Mouse (Mus musculus): ENCODE results near the gene Sco1. TPM values are rescaled to one million over a fixed set of nuclear protein-coding genes. Genes with fewer than 3 reads are reported as not detected.

The Sco1 gene
- total RNA-seq, 2 experiments from 2014 or later: 9.4 to 10.6 TPM

GRCm38 (mm10) chr11:67099241-67099640 lies 46.8 kb downstream of the Sco1 start:
- TF ChIP-seq CTCF (conservative IDR thresholded peaks at IDR 0.05): no peak
- no peak for DNase-seq (ENCODE audit: low spot score in 2 of 2)
- H3K4me3 ChIP-seq: no peak overlapping the region
- no peak overlapping the region for H3K27ac ChIP-seq

GRCm38 (mm10) chr11:67100169-67100568 lies 47.7 kb downstream of the Sco1 start:
- TF ChIP-seq CTCF (conservative IDR thresholded peaks at IDR 0.05): peak; percentile 87
- no peak overlapping the region for H3K27ac ChIP-seq
- no peak overlapping the region for H3K4me3 ChIP-seq
- peak; percentile 37 to 44 for DNase-seq (ENCODE audit: low spot score in 2 of 2)

- Histone ChIP-seq H3K27ac (no peak overlapping the region), H3K4me3 (no peak overlapping the region)
- peak; percentile 34 to 62 for DNase-seq (ENCODE audit: low spot score in 2 of 2)
- peak; percentile 81 for TF ChIP-seq CTCF (conservative IDR thresholded peaks at IDR 0.05)
Measured at GRCm38 (mm10) chr11:67101713-67102112, 49.2 kb downstream of the Sco1 start.

GRCm38 (mm10) chr11:67103256-67103655 lies 50.8 kb downstream of the Sco1 start:
- no peak for DNase-seq (ENCODE audit: low spot score in 2 of 2)
- no peak for TF ChIP-seq CTCF (conservative IDR thresholded peaks at IDR 0.05)
- no peak overlapping the region for H3K27ac ChIP-seq
- H3K4me3 ChIP-seq: no peak overlapping the region

- DNase-seq (ENCODE audit: low spot score in 2 of 2): no peak
- H3K4me3 ChIP-seq: no peak overlapping the region
- TF ChIP-seq CTCF (conservative IDR thresholded peaks at IDR 0.05): no peak
- no peak overlapping the region for H3K27ac ChIP-seq
Measured at GRCm38 (mm10) chr11:67104242-67104641, 51.8 kb downstream of the Sco1 start.

GRCm38 (mm10) chr11:67104714-67105113 lies 52.2 kb downstream of the Sco1 start:
- Histone ChIP-seq H3K4me3 (no peak overlapping the region), H3K27ac (no peak overlapping the region)
- DNase-seq (ENCODE audit: low spot score in 2 of 2): no peak
- no peak for TF ChIP-seq CTCF (conservative IDR thresholded peaks at IDR 0.05)

- H3K27ac ChIP-seq: no peak overlapping the region
- TF ChIP-seq CTCF (conservative IDR thresholded peaks at IDR 0.05): no peak
- no peak for DNase-seq (ENCODE audit: low spot score in 2 of 2)
- no peak overlapping the region for H3K4me3 ChIP-seq
Measured at GRCm38 (mm10) chr11:67105689-67106088, 53.2 kb downstream of the Sco1 start.

GRCm38 (mm10) chr11:67106973-67107372 lies 54.5 kb downstream of the Sco1 start:
- no peak for DNase-seq (ENCODE audit: low spot score in 2 of 2)
- TF ChIP-seq CTCF (conservative IDR thresholded peaks at IDR 0.05): no peak

GRCm38 (mm10) chr11:67110168-67110948 lies 57.9 kb downstream of the Sco1 start:
- peak; percentile 66 to 85 for DNase-seq (ENCODE audit: low spot score in 2 of 2)
- TF ChIP-seq CTCF (conservative IDR thresholded peaks at IDR 0.05): peak; percentile 97
- Histone ChIP-seq H3K27ac (no peak overlapping the region), H3K4me3 (no peak overlapping the region)

More at GRCm38 (mm10) chr11:67106973-67107372, 54.5 kb downstream of the Sco1 start:
- H3K4me3 ChIP-seq: no peak overlapping the region
- no peak overlapping the region for H3K27ac ChIP-seq

- DNase-seq (ENCODE audit: low spot score in 2 of 2): peak; percentile 32 to 81
- Histone ChIP-seq H3K27ac (no peak overlapping the region), H3K4me3 (no peak overlapping the region)
- TF ChIP-seq CTCF (conservative IDR thresholded peaks at IDR 0.05): peak; percentile 83
Measured at GRCm38 (mm10) chr11:67112019-67112850, 59.8 kb downstream of the Sco1 start.

GRCm38 (mm10) chr11:67112851-67113202 lies 60.4 kb downstream of the Sco1 start:
- H3K27ac ChIP-seq: no peak overlapping the region
- H3K4me3 ChIP-seq: no peak overlapping the region
- DNase-seq (ENCODE audit: low spot score in 2 of 2): peak; percentile 72 to 86
- TF ChIP-seq CTCF (conservative IDR thresholded peaks at IDR 0.05): peak; percentile 85

- Histone ChIP-seq H3K27ac (no peak overlapping the region), H3K4me3 (no peak overlapping the region)
- no peak for DNase-seq (ENCODE audit: low spot score in 2 of 2)
- no peak for TF ChIP-seq CTCF (conservative IDR thresholded peaks at IDR 0.05)
Measured at GRCm38 (mm10) chr11:67113381-67113780, 60.9 kb downstream of the Sco1 start.

- no peak for DNase-seq (ENCODE audit: low spot score in 2 of 2)
- Histone ChIP-seq H3K27ac (no peak overlapping the region), H3K4me3 (no peak overlapping the region)
- no peak for TF ChIP-seq CTCF (conservative IDR thresholded peaks at IDR 0.05)
Measured at GRCm38 (mm10) chr11:67114261-67114660, 61.8 kb downstream of the Sco1 start.
